Mouse (Mus musculus) heart, adult 2 months (tissue): Measurements from ENCODE around the gene Aldh3b2.

Experiments used
- CTCF ChIP-seq: fragments of 200-600 bp; IDR thresholded peaks from 2 replicates; pipeline ENCODE4 v1.8.1; 2022; ENCODE audit warnings: antibody characterized with exemption, mild to moderate bottlenecking, moderate library complexity
- EP300 ChIP-seq: fragments of 200-500 bp; IDR thresholded peaks from 2 replicates; pipeline ENCODE4 v1.6.1; 2011; ENCODE audit warnings: low read depth, low read length, control low read depth; ENCODE audit not compliant: insufficient read depth
- POLR2A ChIP-seq: fragments of 200-500 bp; IDR thresholded peaks from 2 replicates; pipeline ENCODE4 v1.6.1; 2011; ENCODE audit warnings: mild to moderate bottlenecking, low read depth, low read length, control low read depth; ENCODE audit not compliant: insufficient read depth

DNA sequence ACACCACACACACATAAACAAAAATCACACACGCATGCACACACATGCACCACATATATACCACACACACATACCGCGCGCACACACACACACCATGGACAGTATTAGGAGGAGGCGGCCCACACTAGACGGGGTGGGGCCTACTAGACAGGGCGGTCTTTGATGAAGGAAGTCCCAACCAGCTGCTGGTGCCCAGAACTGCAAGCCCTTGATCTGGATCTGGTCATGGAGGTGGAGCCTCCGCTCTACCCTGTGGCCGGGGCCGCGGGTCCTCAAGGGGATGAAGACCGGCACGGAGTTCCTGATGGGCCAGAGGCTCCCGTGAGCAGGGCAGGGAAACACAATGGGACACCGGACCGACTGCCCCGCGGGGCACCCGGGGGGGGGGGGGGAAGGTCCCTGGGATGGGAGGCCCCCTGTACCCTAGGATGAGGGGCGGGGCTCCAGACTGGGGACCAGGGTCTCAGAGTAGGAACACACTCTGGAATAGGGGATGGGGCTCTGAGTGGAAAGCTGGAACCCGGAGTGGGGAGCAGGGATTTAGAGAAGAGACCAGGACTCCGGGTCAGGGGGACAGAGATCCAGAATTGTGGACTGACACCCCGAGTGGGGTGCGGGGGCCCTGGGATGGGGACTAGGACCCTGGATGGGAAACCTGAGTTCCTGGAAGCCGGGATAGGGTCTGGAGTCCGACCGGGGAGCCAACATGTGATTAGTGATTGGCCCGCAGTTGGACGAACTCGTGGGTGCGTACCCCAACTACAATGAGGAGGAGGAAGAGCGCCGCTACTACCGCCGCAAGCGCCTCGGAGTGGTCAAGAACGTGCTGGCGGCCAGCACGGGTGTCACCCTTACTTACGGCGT, 36.9 kb upstream of the Aldh3b2 start, which contains the start of gene Unc93b1:
- peak; percentile 76 for TF ChIP-seq POLR2A
- peak; percentile 51; the same call in 1 of the 2 replicates for TF ChIP-seq EP300
- no peak for TF ChIP-seq CTCF
